Mouse (Mus musculus) kidney, embryonic 15.5 days (tissue): ENCODE data around the gene Catsperd. TPM values are rescaled to one million over a fixed set of nuclear protein-coding genes. Genes with fewer than 3 reads are reported as not detected.

Experiments used
- ATAC-seq: fragments of 200-750 bp; cut with Nextera tagmentation; replicated peaks from 2 replicates; pipeline ENCODE4 v1.8.0; 2017; ENCODE audit warnings: moderate TSS enrichment; ENCODE audit not compliant: low FRiP score
- H3K27ac ChIP-seq: fragments of 300-500 bp; sonication (generic); 2 replicates; pipeline ENCODE4 v1.5.1; 2015; ENCODE audit warnings: mild to moderate bottlenecking, inconsistent platforms
- H3K27me3 ChIP-seq: fragments of 300-500 bp; sonication (generic); 2 replicates; pipeline ENCODE4 v1.6.1; 2015; ENCODE audit warnings: inconsistent platforms
- H3K36me3 ChIP-seq: fragments of 300-500 bp; sonication (generic); 2 replicates; pipeline ENCODE4 v1.6.1; 2015; ENCODE audit warnings: inconsistent platforms
- H3K4me1 ChIP-seq: fragments of 300-500 bp; sonication (generic); 2 replicates; pipeline ENCODE4 v1.6.1; 2015; ENCODE audit warnings: inconsistent platforms
- H3K4me2 ChIP-seq: fragments of 300-500 bp; sonication (generic); 2 replicates; pipeline ENCODE4 v1.6.1; 2015; ENCODE audit warnings: moderate library complexity, mild to moderate bottlenecking, inconsistent platforms
- H3K4me3 ChIP-seq: fragments of 300-500 bp; sonication (generic); replicated peaks from 2 replicates; pipeline ENCODE4 v1.5.1; 2015; ENCODE audit warnings: mild to moderate bottlenecking, inconsistent platforms
- H3K9ac ChIP-seq: fragments of 300-500 bp; sonication (generic); 2 replicates; pipeline ENCODE4 v1.6.1; 2015; ENCODE audit warnings: mild to moderate bottlenecking, inconsistent platforms
- H3K9me3 ChIP-seq: fragments of 300-500 bp; sonication (generic); replicated peaks from 2 replicates; pipeline ENCODE4 v1.6.1; 2016; ENCODE audit warnings: inconsistent platforms
- WGBS: fragments of 180-500 bp; shearing (Covaris S2); methylation state at CpG from one replicate; pipeline ENCODE4 v1.1.7; 2015; ENCODE audit warnings: mixed read lengths; 5-methylcytosine and 5-hydroxymethylcytosine counted together
- polyA plus RNA-seq: library from polyadenylated mRNA; unstranded; fragments of >200 nt; fragmentation: Nextera tagmentation; extraction: Ambion mirVana; gene quantifications from 2 replicates; pipeline ENCODE4 v1.2.1, GENCODE M21; 2015

Gene Catsperd
- polyA plus RNA-seq, 1 experiment from 2014 or later = 0.93 TPM

- no peaks in the 10 kb centered on the region for H3K27me3 ChIP-seq
- H3K4me2 ChIP-seq = no peak overlapping the region
- H3K4me3 ChIP-seq = no peak overlapping the region
- no peaks in the 10 kb centered on the region for H3K9me3 ChIP-seq
- H3K27ac ChIP-seq = no peak overlapping the region
- no peak overlapping the region for H3K9ac ChIP-seq
- WGBS = 79% methylated on average over 4 of the region's 4 CpGs
- H3K36me3 ChIP-seq = no peaks in the 10 kb centered on the region
- no peak for ATAC-seq
- no peaks in the 10 kb centered on the region for H3K4me1 ChIP-seq
These were observed 15.3 kb downstream of the Catsperd start for GRCm38 (mm10) chr17:56643237-56643636.

GRCm38 (mm10) chr17:56647546-56647945 is 19.6 kb downstream of the Catsperd start:
- WGBS = 56% methylated on average over 10 of the region's 13 CpGs
- H3K27me3 ChIP-seq = no peaks in the 10 kb centered on the region
- H3K9me3 ChIP-seq = no peaks in the 10 kb centered on the region
- no peak overlapping the region for H3K4me3 ChIP-seq
- H3K9ac ChIP-seq = no peak overlapping the region
- H3K36me3 ChIP-seq = no peaks in the 10 kb centered on the region
- no peak overlapping the region for H3K27ac ChIP-seq
- H3K4me1 ChIP-seq = peaks cover 10% of the 10 kb centered on the region; the same call in 1 of the 2 replicates
- ATAC-seq = no peak
- peak overlapping the region; percentile 16; the same call in 1 of the 2 replicates for H3K4me2 ChIP-seq

- 24% methylated on average over 10 of the region's 10 CpGs for WGBS
- no peak overlapping the region for H3K27ac ChIP-seq
- no peaks in the 10 kb centered on the region for H3K27me3 ChIP-seq
- ATAC-seq = peak; percentile 43; the same call in 1 of the 2 replicates
- H3K36me3 ChIP-seq = no peaks in the 10 kb centered on the region
- H3K4me1 ChIP-seq = peaks cover 10% of the 10 kb centered on the region; the same call in 1 of the 2 replicates
- no peak overlapping the region for H3K4me3 ChIP-seq
- H3K9ac ChIP-seq = no peak overlapping the region
- H3K4me2 ChIP-seq = peak overlapping the region; percentile 42
- no peaks in the 10 kb centered on the region for H3K9me3 ChIP-seq
These were observed 23.9 kb downstream of the Catsperd start for GRCm38 (mm10) chr17:56651801-56652200.

- ATAC-seq = no peak
- Histone ChIP-seq H3K27ac (no peak overlapping the region), H3K9me3 (no peaks in the 10 kb centered on the region), H3K9ac (no peak overlapping the region), H3K4me2 (no peak overlapping the region), H3K27me3 (no peaks in the 10 kb centered on the region), H3K4me3 (no peak overlapping the region), H3K36me3 (no peaks in the 10 kb centered on the region), H3K4me1 (peaks cover 10% of the 10 kb centered on the region; the same call in 1 of the 2 replicates)
- WGBS = 70% methylated on average over 2 of the region's 2 CpGs
These were observed 26.8 kb downstream of the Catsperd start for GRCm38 (mm10) chr17:56654771-56655170.

- H3K4me1 ChIP-seq = peaks cover 10% of the 10 kb centered on the region; the same call in 1 of the 2 replicates
- no peaks in the 10 kb centered on the region for H3K36me3 ChIP-seq
- H3K4me2 ChIP-seq = no peak overlapping the region
- no peak overlapping the region for H3K4me3 ChIP-seq
- ATAC-seq = no peak
- H3K9me3 ChIP-seq = no peaks in the 10 kb centered on the region
- 76% methylated on average over 3 of the region's 3 CpGs for WGBS
- H3K9ac ChIP-seq = no peak overlapping the region
- H3K27ac ChIP-seq = no peak overlapping the region
- no peaks in the 10 kb centered on the region for H3K27me3 ChIP-seq
These were observed 27.4 kb downstream of the Catsperd start for GRCm38 (mm10) chr17:56655311-56655710.

- Histone ChIP-seq H3K9ac (no peak overlapping the region), H3K4me2 (no peak overlapping the region), H3K4me1 (peaks cover 8% of the 10 kb centered on the region; the same call in 1 of the 2 replicates), H3K27me3 (no peaks in the 10 kb centered on the region), H3K4me3 (no peak overlapping the region), H3K36me3 (no peaks in the 10 kb centered on the region), H3K27ac (no peak overlapping the region), H3K9me3 (no peaks in the 10 kb centered on the region)
- no peak for ATAC-seq
- WGBS = 86% methylated on average over 6 of the region's 6 CpGs
These were observed 28.2 kb downstream of the Catsperd start for GRCm38 (mm10) chr17:56656171-56656570.

GRCm38 (mm10) chr17:56663659-56664058 is 35.7 kb downstream of the Catsperd start:
- 54% methylated on average over 3 of the region's 3 CpGs for WGBS
- peak overlapping the region; percentile 72; the same call in 1 of the 2 replicates for H3K27ac ChIP-seq
- no peak for ATAC-seq
- H3K4me1 ChIP-seq = peaks cover 21% of the 10 kb centered on the region
- peak overlapping the region; percentile 55 for H3K4me2 ChIP-seq
- no peaks in the 10 kb centered on the region for H3K27me3 ChIP-seq
- no peaks in the 10 kb centered on the region for H3K9me3 ChIP-seq
- H3K36me3 ChIP-seq = no peaks in the 10 kb centered on the region
- peak overlapping the region; percentile 20 for H3K4me3 ChIP-seq
- H3K9ac ChIP-seq = no peak overlapping the region

- H3K9me3 ChIP-seq = no peaks in the 10 kb centered on the region
- peak overlapping the region; percentile 55 for H3K4me2 ChIP-seq
- peaks cover 25% of the 10 kb centered on the region for H3K4me1 ChIP-seq
- peak overlapping the region; percentile 20 for H3K4me3 ChIP-seq
- ATAC-seq = peak; percentile 73
- H3K36me3 ChIP-seq = no peaks in the 10 kb centered on the region
- H3K9ac ChIP-seq = no peak overlapping the region
- peak overlapping the region; percentile 72; the same call in 1 of the 2 replicates for H3K27ac ChIP-seq
- no peaks in the 10 kb centered on the region for H3K27me3 ChIP-seq
- WGBS = 4% methylated on average over 10 of the region's 10 CpGs
These were observed 36.4 kb downstream of the Catsperd start for GRCm38 (mm10) chr17:56664333-56664732.

GRCm38 (mm10) chr17:56666384-56666783 is 38.4 kb downstream of the Catsperd start:
- Histone ChIP-seq H3K27me3 (no peaks in the 10 kb centered on the region), H3K4me2 (no peak overlapping the region), H3K4me3 (no peak overlapping the region), H3K36me3 (no peaks in the 10 kb centered on the region), H3K9me3 (no peaks in the 10 kb centered on the region), H3K4me1 (peaks cover 25% of the 10 kb centered on the region), H3K9ac (no peak overlapping the region), H3K27ac (no peak overlapping the region)
- WGBS = 83% methylated on average over 4 of the region's 4 CpGs
- ATAC-seq = no peak

GRCm38 (mm10) chr17:56667591-56667990 is 39.6 kb downstream of the Catsperd start:
- no peak overlapping the region for H3K9ac ChIP-seq
- H3K27me3 ChIP-seq = no peaks in the 10 kb centered on the region
- no peak for ATAC-seq
- no peak overlapping the region for H3K27ac ChIP-seq
- H3K9me3 ChIP-seq = no peaks in the 10 kb centered on the region
- H3K4me1 ChIP-seq = peaks cover 29% of the 10 kb centered on the region
- H3K4me3 ChIP-seq = no peak overlapping the region
- H3K36me3 ChIP-seq = no peaks in the 10 kb centered on the region
- WGBS = 74% methylated on average over 3 of the region's 3 CpGs
- H3K4me2 ChIP-seq = no peak overlapping the region

- H3K27me3 ChIP-seq = no peaks in the 10 kb centered on the region
- no peak overlapping the region for H3K27ac ChIP-seq
- no peaks in the 10 kb centered on the region for H3K9me3 ChIP-seq
- WGBS = 5% methylated on average over 31 of the region's 31 CpGs
- H3K36me3 ChIP-seq = no peaks in the 10 kb centered on the region
- no peak for ATAC-seq
- peak overlapping the region; percentile 55 for H3K9ac ChIP-seq
- H3K4me2 ChIP-seq = peak overlapping the region; percentile 98
- H3K4me1 ChIP-seq = peaks cover 26% of the 10 kb centered on the region
- peak overlapping the region; percentile 53 for H3K4me3 ChIP-seq
These were observed 40.6 kb downstream of the Catsperd start for GRCm38 (mm10) chr17:56668384-56669144.

GRCm38 (mm10) chr17:56669766-56670165 is 41.8 kb downstream of the Catsperd start:
- Histone ChIP-seq H3K4me2 (no peak overlapping the region), H3K27me3 (no peaks in the 10 kb centered on the region), H3K9ac (no peak overlapping the region), H3K36me3 (no peaks in the 10 kb centered on the region), H3K27ac (no peak overlapping the region), H3K4me3 (no peak overlapping the region), H3K9me3 (no peaks in the 10 kb centered on the region), H3K4me1 (peaks cover 21% of the 10 kb centered on the region)
- 81% methylated on average over 8 of the region's 8 CpGs for WGBS
- ATAC-seq = no peak
